Mouse (Mus musculus) heart, postnatal 0 days (tissue): ENCODE data around the gene Rtp4. TPM values are rescaled to one million over a fixed set of nuclear protein-coding genes. Genes with fewer than 3 reads are reported as not detected.

Experiments
- ATAC-seq: fragments of 200-750 bp; cut with Nextera tagmentation; 2 replicates; pipeline ENCODE4 v1.8.0; 2017; ENCODE audit warnings: low read depth, moderate number of reproducible peaks, moderate library complexity; ENCODE audit not compliant: insufficient read depth
- DNase-seq: peaks from one replicate; pipeline ENCODE4 v3.0.0-alpha.2; 2016; ENCODE audit warnings: low spot score
- H3K27ac ChIP-seq: fragments of 300-500 bp; sonication (generic); 2 replicates; pipeline ENCODE4 v1.5.1; 2014; ENCODE audit warnings: low read depth, mild to moderate bottlenecking
- H3K27me3 ChIP-seq: fragments of 300-500 bp; sonication (generic); 2 replicates; pipeline ENCODE4 v1.6.1; 2014; ENCODE audit warnings: low read length, mixed read lengths; ENCODE audit not compliant: control insufficient read depth, insufficient read depth
- H3K36me3 ChIP-seq: fragments of 300-500 bp; sonication (generic); replicated peaks from 2 replicates; pipeline ENCODE4 v1.6.1; 2014; ENCODE audit warnings: low read length, mixed read lengths; ENCODE audit not compliant: control insufficient read depth, insufficient read depth
- H3K4me1 ChIP-seq: fragments of 300-500 bp; sonication (generic); 2 replicates; pipeline ENCODE4 v1.6.1; 2014; ENCODE audit warnings: antibody characterized with exemption; ENCODE audit not compliant: control insufficient read depth, insufficient read depth
- H3K4me2 ChIP-seq: fragments of 300-500 bp; sonication (generic); 2 replicates; pipeline ENCODE4 v1.6.1; 2014; ENCODE audit warnings: low read depth, mild to moderate bottlenecking, low read length, moderate library complexity
- H3K4me3 ChIP-seq: fragments of 300-500 bp; sonication (generic); 2 replicates; pipeline ENCODE4 v1.5.1; 2014; ENCODE audit warnings: low read depth, low read length
- H3K9ac ChIP-seq: fragments of 300-500 bp; sonication (generic); replicated peaks from 2 replicates; pipeline ENCODE4 v1.6.1; 2014; ENCODE audit warnings: low read depth, low read length, mixed read lengths
- H3K9me3 ChIP-seq: fragments of 300-500 bp; sonication (generic); replicated peaks from 2 replicates; pipeline ENCODE4 v1.6.1; 2016; ENCODE audit warnings: low read length; ENCODE audit not compliant: control insufficient read depth
- CTCF ChIP-seq: IDR thresholded peaks from 2 replicates; pipeline ENCODE4 v1.5.1; 2016; ENCODE audit warnings: antibody characterized with exemption, control low read depth, low read depth
- EP300 ChIP-seq: IDR thresholded peaks from 2 replicates; pipeline ENCODE4 v1.6.1; 2016; ENCODE audit warnings: antibody characterized with exemption, low read depth
- WGBS: fragments of 180-500 bp; shearing (Covaris S2); extraction: QIAGEN DNeasy Blood & Tissue Kit; methylation state at CpG from one replicate; pipeline ENCODE4 v1.1.7; 2014; 5-methylcytosine and 5-hydroxymethylcytosine counted together
- polyA plus RNA-seq: library from polyadenylated mRNA; unstranded; fragments of >200 nt; fragmentation: Nextera tagmentation; extraction: Ambion mirVana; gene quantifications from 2 replicates; pipeline ENCODE4 v1.2.1, GENCODE M21; 2015
- total RNA-seq: library from RNA; depleted of rRNA; stranded (reverse); fragments of >200 nt; gene quantifications from 2 replicates; pipeline ENCODE4 v1.2.3, GENCODE M21; 2014; ENCODE audit warnings: low replicate concordance; rRNA removed

The Rtp4 gene
- total and polyA plus RNA-seq, 2 experiments from 2014 or later, result 9.8 to 16.9 TPM

DNA sequence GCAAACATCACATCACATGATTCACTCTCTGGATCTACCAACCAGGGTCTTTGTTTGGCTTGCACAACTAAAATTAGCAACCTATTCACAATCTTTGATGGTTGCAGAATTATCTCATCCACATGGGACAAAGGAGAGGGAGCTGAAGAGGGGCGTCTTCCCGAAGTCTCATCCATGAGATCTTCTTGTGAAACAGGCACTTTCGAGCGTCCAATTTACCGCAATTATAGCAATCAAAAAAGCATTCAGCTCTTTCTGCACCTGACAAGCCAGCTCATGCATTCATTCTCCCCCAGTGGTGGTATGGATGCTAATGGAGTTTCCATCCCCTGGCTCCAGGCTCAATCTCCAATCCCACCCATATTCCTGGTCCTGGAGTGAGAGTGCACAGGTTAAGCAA lies 132.9 kb downstream of the Rtp4 start:
- Histone ChIP-seq H3K4me2 (no peak overlapping the region), H3K27ac (no peak overlapping the region), H3K9me3 (no peaks in the 10 kb centered on the region), H3K27me3 (no peaks in the 10 kb centered on the region), H3K4me1 (no peaks in the 10 kb centered on the region), H3K36me3 (no peaks in the 10 kb centered on the region), H3K9ac (no peak overlapping the region), H3K4me3 (no peak overlapping the region)
- ATAC-seq (no peak), DNase-seq (no peak)
- TF ChIP-seq EP300, result no peak
- TF ChIP-seq CTCF, result no peak
- 74% methylated on average over 5 of the region's 5 CpGs for WGBS

GRCm38 (mm10) chr16:23653479-23653878 lies 133.4 kb downstream of the Rtp4 start:
- Histone ChIP-seq H3K4me2 (no peak overlapping the region), H3K4me3 (no peak overlapping the region), H3K27me3 (no peaks in the 10 kb centered on the region), H3K4me1 (no peaks in the 10 kb centered on the region), H3K9me3 (no peaks in the 10 kb centered on the region), H3K9ac (no peak overlapping the region), H3K27ac (no peak overlapping the region), H3K36me3 (no peaks in the 10 kb centered on the region)
- TF ChIP-seq EP300 (no peak), CTCF (no peak)
- ATAC-seq (no peak), DNase-seq (no peak)
- WGBS, result 66% methylated on average over 4 of the region's 4 CpGs

DNA sequence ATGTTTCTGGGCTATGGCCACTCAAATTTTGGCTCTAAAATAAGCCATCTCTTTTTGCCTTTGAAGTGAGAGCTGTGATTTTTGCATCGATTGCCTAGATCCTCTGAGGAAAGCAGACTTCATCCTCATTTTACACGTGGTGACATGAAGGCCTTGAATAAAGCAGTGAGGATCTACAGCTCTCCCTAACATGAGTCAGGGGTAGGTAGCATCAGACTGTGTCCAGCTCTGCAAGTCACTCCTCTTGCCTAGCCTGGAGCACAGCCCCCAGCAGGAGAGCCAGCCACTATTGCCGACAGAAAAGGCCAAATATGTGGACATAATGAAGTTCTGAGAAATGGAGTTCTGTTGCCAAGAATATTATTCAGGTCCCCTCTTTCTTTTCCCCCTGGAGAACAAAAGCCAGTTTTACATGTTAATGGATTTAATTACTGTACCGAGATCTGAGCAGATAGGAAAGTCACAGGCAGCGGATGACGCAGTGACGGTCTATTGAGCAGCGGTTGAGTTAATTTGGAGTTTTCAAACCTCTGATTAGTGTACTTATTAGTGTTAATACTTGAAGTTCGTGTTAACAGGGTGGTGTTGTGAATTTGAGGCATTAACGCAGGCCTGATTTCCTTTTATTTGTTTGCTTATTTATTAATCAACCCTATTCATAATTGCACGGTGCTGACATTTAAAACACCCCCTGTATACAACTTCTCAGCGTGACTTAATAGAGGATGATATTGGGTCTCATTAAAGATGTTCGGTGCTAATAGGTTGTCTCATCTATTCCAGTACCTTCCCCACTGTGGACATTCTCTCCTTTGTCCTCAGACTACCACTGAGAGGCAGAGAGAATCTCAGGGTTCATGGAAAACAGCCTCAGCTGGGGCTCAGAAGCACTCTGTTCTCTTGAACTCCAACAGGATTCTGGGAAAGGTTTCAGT lies 139.8 kb downstream of the Rtp4 start:
- 79% methylated on average over 13 of the region's 13 CpGs for WGBS
- H3K9me3 ChIP-seq, result no peaks in the 10 kb centered on the region
- no peak for ATAC-seq
- no peaks in the 10 kb centered on the region for H3K27me3 ChIP-seq
- H3K9ac ChIP-seq, result no peak overlapping the region
- no peaks in the 10 kb centered on the region for H3K36me3 ChIP-seq
- DNase-seq, result no peak
- no peak overlapping the region for H3K4me2 ChIP-seq
- H3K27ac ChIP-seq, result no peak overlapping the region
- no peak for TF ChIP-seq CTCF
- no peak for TF ChIP-seq EP300
- no peaks in the 10 kb centered on the region for H3K4me1 ChIP-seq
- no peak overlapping the region for H3K4me3 ChIP-seq

Other genes starting within 250 kb of the Rtp4 start
- gene Rtp1, start 91.2 kb upstream of the Rtp4 start, total RNA-seq, result not detected in 2 replicates
- not detected in 2 replicates for gene Rtp1, start 91.2 kb upstream of the Rtp4 start, polyA plus RNA-seq
- gene Masp1, start 524 bp downstream of the Rtp4 start, total RNA-seq, result 9.8 and 20.1 TPM in 2 replicates
- 6.6 and 7.7 TPM in 2 replicates for gene Masp1, start 524 bp downstream of the Rtp4 start, polyA plus RNA-seq